Comparison of ENCODE assay signal across 9 mouse cellular contexts in genomic region chr16:8524163-8524847, GRCm38 (mm10). TPM values are rescaled to one million over a fixed set of nuclear protein-coding genes. Genes with fewer than 3 reads are reported as not detected.
DNase-seq lines count a peak whose midpoint lies in the region; ATAC-seq and TF ChIP-seq lines count a peak whose summit lies in the region.
"Had no signal": no experiment of that assay in that cellular context is flagged by ENCODE, and none has a peak within 500 bp of the region (broad histone marks: within the 10 kb centered on the region; RNA-seq: fewer than 3 reads in every experiment).

No protein-coding gene starts in this region.

- H3K4me3 ChIP-seq in heart, embryonic 12.5 days = no peak overlapping the region
- H3K4me3 ChIP-seq in hindbrain, embryonic 13.5 days = no peak overlapping the region
- H3K4me3 ChIP-seq in midbrain, embryonic 12.5 days = no peak overlapping the region
- no peak overlapping the region for H3K4me3 ChIP-seq in liver, postnatal 0 days (ENCODE audit: low read depth, low read length)

- no peak for TF ChIP-seq CTCF in liver, postnatal 0 days (IDR thresholded peaks at IDR 0.05; ENCODE audit: low read depth)

- H3K9me3 ChIP-seq in heart, embryonic 12.5 days (replicated peaks) = no peaks in the 10 kb centered on the region
- H3K9me3 ChIP-seq in hindbrain, embryonic 13.5 days = no peaks in the 10 kb centered on the region
- no peaks in the 10 kb centered on the region for H3K9me3 ChIP-seq in midbrain, embryonic 12.5 days
- no peaks in the 10 kb centered on the region for H3K9me3 ChIP-seq in liver, postnatal 0 days (ENCODE audit: low read length)

- TF ChIP-seq EP300 in liver, postnatal 0 days (IDR thresholded peaks at IDR 0.05; ENCODE audit: low read depth) = no peak

- no peak for DNase-seq in heart, postnatal 36 days
- DNase-seq in ZHBTc4 (ENCODE audit: low read depth, low spot score) = peak; percentile 32
- no peak for DNase-seq in T-cell, adult 2 months (ENCODE audit: low spot score)
- no peak for DNase-seq in thymus, postnatal 36 days
- DNase-seq in liver, postnatal 0 days = no peak
- DNase-seq: B cell, adult 2 months had no signal

- no peaks in the 10 kb centered on the region for H3K27me3 ChIP-seq in heart, embryonic 12.5 days (replicated peaks)
- no peaks in the 10 kb centered on the region for H3K27me3 ChIP-seq in hindbrain, embryonic 13.5 days
- H3K27me3 ChIP-seq in midbrain, embryonic 12.5 days = peaks cover 8% of the 10 kb centered on the region; the same call in 1 of the 2 replicates
- H3K27me3 ChIP-seq in liver, postnatal 0 days (ENCODE audit: insufficient read depth, low read length) = no peaks in the 10 kb centered on the region

- peak overlapping the region; percentile 47; the same call in 1 of the 2 replicates for H3K9ac ChIP-seq in heart, embryonic 12.5 days
- H3K9ac ChIP-seq in hindbrain, embryonic 13.5 days = peak overlapping the region; percentile 49
- no peak overlapping the region; the same call in 1 of the 2 replicates for H3K9ac ChIP-seq in midbrain, embryonic 12.5 days (replicated peaks)
- H3K9ac ChIP-seq in liver, postnatal 0 days (replicated peaks) = no peak overlapping the region

- intact Hi-C loops in heart, postnatal 36 days (cut with DNase I) = no loop called here

- H3K27ac ChIP-seq in heart, embryonic 12.5 days (ENCODE audit: poor library complexity, severe bottlenecking) = peak overlapping the region; percentile 88
- peak overlapping the region; percentile 92 for H3K27ac ChIP-seq in hindbrain, embryonic 13.5 days
- H3K27ac ChIP-seq in midbrain, embryonic 12.5 days (replicated peaks) = peak overlapping the region; percentile 72
- H3K27ac ChIP-seq in liver, postnatal 0 days (ENCODE audit: low read depth) = no peak overlapping the region

- WGBS in heart, embryonic 12.5 days = 68% methylated on average over 16 of the region's 16 CpGs
- WGBS in hindbrain, embryonic 13.5 days = 46% methylated on average over 16 of the region's 16 CpGs
- 68% methylated on average over 16 of the region's 16 CpGs for WGBS in midbrain, embryonic 12.5 days
- 74% methylated on average over 16 of the region's 16 CpGs for WGBS in liver, postnatal 0 days (ENCODE audit: insufficient replicate concordance)

- H3K36me3 ChIP-seq in heart, embryonic 12.5 days = no peaks in the 10 kb centered on the region
- no peaks in the 10 kb centered on the region for H3K36me3 ChIP-seq in hindbrain, embryonic 13.5 days
- H3K36me3 ChIP-seq in midbrain, embryonic 12.5 days = no peaks in the 10 kb centered on the region
- H3K36me3 ChIP-seq in liver, postnatal 0 days (replicated peaks; ENCODE audit: insufficient read depth, low read length) = 0 out of 2 replicates have a peak, but pooled peaks cover 2% of the 10 kb centered on the region

- no peak for ATAC-seq in heart, embryonic 12.5 days (ENCODE audit: insufficient number of reproducible peaks, low FRiP score)
- ATAC-seq in hindbrain, embryonic 13.5 days (ENCODE audit: low FRiP score) = peak; percentile 74
- peak; percentile 53; the same call in 1 of the 2 replicates for ATAC-seq in midbrain, embryonic 12.5 days (ENCODE audit: low FRiP score, low read depth)
- ATAC-seq in liver, postnatal 0 days = no peak

- H3K4me1 ChIP-seq in heart, embryonic 12.5 days (replicated peaks) = peaks cover 47% of the 10 kb centered on the region
- H3K4me1 ChIP-seq in hindbrain, embryonic 13.5 days (replicated peaks) = peaks cover 50% of the 10 kb centered on the region
- peaks cover 19% of the 10 kb centered on the region for H3K4me1 ChIP-seq in midbrain, embryonic 12.5 days
- peaks cover 19% of the 10 kb centered on the region for H3K4me1 ChIP-seq in liver, postnatal 0 days (ENCODE audit: insufficient read depth)

- H3K4me2 ChIP-seq in heart, embryonic 12.5 days = peak overlapping the region; percentile 53
- peak overlapping the region; percentile 27 for H3K4me2 ChIP-seq in hindbrain, embryonic 13.5 days
- H3K4me2 ChIP-seq in midbrain, embryonic 12.5 days (replicated peaks) = no peak overlapping the region
- no peak overlapping the region for H3K4me2 ChIP-seq in liver, postnatal 0 days (ENCODE audit: low read depth, low read length)

RNA-seq across cellular contexts. Expression of gene Abat, which starts 11.1 kb away (rescaled TPM):
- polyA plus RNA-seq in heart, embryonic 12.5 days (2016; fragmentation: Nextera tagmentation; extraction: Ambion mirVana) = 50.7 and 54.9 TPM in 2 replicates
- 1 to 10 TPM; 3.9 to 4.7 TPM for total RNA-seq in heart, postnatal 36 days (2021)
- 81.1 and 88.3 TPM in 2 replicates for polyA plus RNA-seq in hindbrain, embryonic 13.5 days (2015; fragmentation: Nextera tagmentation; extraction: Ambion mirVana)
- 39.5 and 40.3 TPM in 2 replicates for polyA plus RNA-seq in midbrain, embryonic 12.5 days (2016; fragmentation: Nextera tagmentation; extraction: Ambion mirVana)
- polyA plus RNA-seq in liver, postnatal 0 days (2015; fragmentation: Nextera tagmentation; extraction: Ambion mirVana) = 37.8 and 39.1 TPM in 2 replicates

RNA-seq across cellular contexts. Expression of gene Mettl22, which starts 53.7 kb away (rescaled TPM):
- 35.2 and 35.6 TPM in 2 replicates for polyA plus RNA-seq in heart, embryonic 12.5 days (2016; fragmentation: Nextera tagmentation; extraction: Ambion mirVana)
- 10 to 100 TPM; 30.5 to 33.8 TPM for total RNA-seq in heart, postnatal 36 days (2021)
- polyA plus RNA-seq in hindbrain, embryonic 13.5 days (2015; fragmentation: Nextera tagmentation; extraction: Ambion mirVana) = 34.6 and 34.8 TPM in 2 replicates
- 17.1 and 19.9 TPM in 2 replicates for polyA plus RNA-seq in midbrain, embryonic 12.5 days (2016; fragmentation: Nextera tagmentation; extraction: Ambion mirVana)
- polyA plus RNA-seq in liver, postnatal 0 days (2015; fragmentation: Nextera tagmentation; extraction: Ambion mirVana) = 6.6 and 6.7 TPM in 2 replicates

Comparison
In these comparisons a context has a peak if more than half of its experiments do, and no peak if none do; other contexts are left out.
1. ATAC-seq: peak in hindbrain, embryonic 13.5 days (single experiment) and midbrain, embryonic 12.5 days (single experiment); none in heart, embryonic 12.5 days (single experiment) and liver, postnatal 0 days (single experiment).
2. H3K4me2 ChIP-seq: peak in heart, embryonic 12.5 days (single experiment) and hindbrain, embryonic 13.5 days (single experiment); none in midbrain, embryonic 12.5 days (single experiment) and liver, postnatal 0 days (single experiment).
3. H3K9ac ChIP-seq: peak in heart, embryonic 12.5 days (single experiment) and hindbrain, embryonic 13.5 days (single experiment); none in midbrain, embryonic 12.5 days (single experiment) and liver, postnatal 0 days (single experiment).